Comparison of ENCODE assay signal across 8 mouse cellular contexts in the genomic region with DNA sequence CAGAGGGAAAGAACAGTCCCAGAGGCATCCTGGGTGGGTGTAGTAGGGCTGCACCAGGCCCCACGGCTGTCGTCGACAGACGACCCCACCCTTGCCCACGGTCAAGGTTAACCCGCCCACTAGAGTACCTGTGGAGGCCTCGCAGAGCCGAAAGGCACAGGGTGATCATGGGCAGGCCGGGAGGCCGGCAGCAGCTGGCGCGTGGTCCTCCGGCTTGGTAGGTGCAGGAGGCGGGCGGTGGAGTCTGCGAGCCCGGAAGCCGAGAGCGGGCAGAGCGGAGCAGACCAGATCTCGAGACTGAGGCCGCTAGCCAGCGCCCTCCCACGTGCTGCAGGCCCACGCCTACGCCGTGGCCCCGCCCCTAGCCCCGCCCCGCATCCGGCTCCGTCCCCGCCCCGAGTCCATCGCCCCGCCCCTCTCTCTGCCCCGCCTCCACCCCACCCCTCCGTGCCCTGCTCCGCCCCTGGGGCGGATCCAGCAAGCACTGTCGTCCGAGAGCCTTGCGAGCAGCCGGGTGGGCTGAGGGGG. TPM values are rescaled to one million over a fixed set of nuclear protein-coding genes. Genes with fewer than 3 reads are reported as not detected.
DNase-seq lines count a peak whose midpoint lies in the region; ATAC-seq lines count a peak whose summit lies in the region.

A gene (minus strand): TSS at position 327 of the 528 bp plus-strand sequence.
A gene (plus strand): TSS at position 454 of the 528 bp plus-strand sequence.

- H3K9me3 ChIP-seq in intestine, embryonic 16.5 days (ENCODE audit: control insufficient read depth, low read length) = peaks cover under 1% of the 10 kb centered on the region; the same call in 1 of the 2 replicates

- H3K36me3 ChIP-seq in intestine, embryonic 16.5 days (ENCODE audit: control insufficient read depth, insufficient read depth, low read length) = no peaks in the 10 kb centered on the region

- H3K4me1 ChIP-seq in intestine, embryonic 16.5 days (ENCODE audit: control insufficient read depth, insufficient read depth, low read length) = peaks cover 5% of the 10 kb centered on the region

- peak within 1 kb of the TSS; percentile 98 for H3K4me2 ChIP-seq in intestine, embryonic 16.5 days (ENCODE audit: low read depth, low read length)

- H3K27ac ChIP-seq in intestine, embryonic 16.5 days (ENCODE audit: low read length) = peak within 1 kb of the TSS; percentile 87

- peak within 1 kb of the TSS; percentile 87 for H3K4me3 ChIP-seq in intestine, embryonic 16.5 days (ENCODE audit: low read length)

- no peaks in the 10 kb centered on the region for H3K27me3 ChIP-seq in intestine, embryonic 16.5 days (replicated peaks; ENCODE audit: control insufficient read depth, insufficient read depth, low read length)

- WGBS in intestine, embryonic 16.5 days = under 1% methylated on average over 31 of the region's 44 CpGs

- intact Hi-C loops in left cerebral cortex, postnatal 25 days (cut with DNase I) = loop anchor here (2.0 kb wide), 1 partner anchor 189 kb away; a partner anchor contains a TSS

- peak within 1 kb of the TSS; percentile 84 for H3K9ac ChIP-seq in intestine, embryonic 16.5 days (ENCODE audit: low read depth, low read length)

- peak; percentile 94 for DNase-seq in adrenal gland, postnatal 10 days
- DNase-seq in embryo, embryonic 9.5 days (ENCODE audit: extremely low spot score) = peak; percentile 94
- DNase-seq in gastrocnemius, postnatal 4 days (ENCODE audit: low spot score in 2 of 2) = peak; percentile 76 to 84
- DNase-seq in left cerebral cortex, postnatal 25 days (ENCODE audit: low spot score in 2 of 2) = peak; percentile 86
- peak; percentile 91 for DNase-seq in mesoderm, embryonic 11.5 days (ENCODE audit: low read depth, low spot score)
- DNase-seq in right cerebral cortex, postnatal 36 days (ENCODE audit: low spot score in 2 of 2) = peak; percentile 81 to 85
- DNase-seq in urinary bladder, postnatal 4 days (ENCODE audit: low spot score in 2 of 2) = peak; percentile 82 to 84

- ATAC-seq in intestine, embryonic 16.5 days = peak; percentile 99

RNA-seq across cellular contexts. Expression of the first gene that starts in this region (rescaled TPM):
- total RNA-seq in adrenal gland, postnatal 10 days (2021) = 10 to 100 TPM; 27.2 to 28.4 TPM
- 10 to 100 TPM; 15.3 TPM for total RNA-seq in gastrocnemius, postnatal 4 days (2021)
- polyA plus RNA-seq in intestine, embryonic 16.5 days (2015; fragmentation: Nextera tagmentation; extraction: Ambion mirVana) = 18.7 and 19.9 TPM in 2 replicates
- total RNA-seq in left cerebral cortex, postnatal 25 days (2021) = 10 to 100 TPM; 23.9 to 31.0 TPM

RNA-seq across cellular contexts. Expression of the second gene that starts in this region (rescaled TPM):
- total RNA-seq in adrenal gland, postnatal 10 days (2021) = 1 to 10 TPM; 5.2 to 7.6 TPM
- 1 to 10 TPM; 3.3 to 3.5 TPM for total RNA-seq in gastrocnemius, postnatal 4 days (2021)
- polyA plus RNA-seq in intestine, embryonic 16.5 days (2015; fragmentation: Nextera tagmentation; extraction: Ambion mirVana) = 3.0 and 3.3 TPM in 2 replicates
- 100 to 1,000 TPM; 127 to 139 TPM for total RNA-seq in left cerebral cortex, postnatal 25 days (2021)

Comparison
In these comparisons a context has a peak if more than half of its experiments do, and no peak if none do; other contexts are left out.
1. Peak in every context shown above with its lines: DNase-seq, ATAC-seq, H3K4me3 ChIP-seq and H3K27ac ChIP-seq.
2. RNA of the second gene that starts in this region (total RNA-seq): 127 to 139 TPM in left cerebral cortex, postnatal 25 days; 5.2 to 7.6 TPM in adrenal gland, postnatal 10 days and 3.3 to 3.5 TPM in gastrocnemius, postnatal 4 days; every median in the first group is over 10 times any median in the second.